Mouse (Mus musculus) CD8-positive naive resting alpha-beta T cell, adult 57 days (primary cell): ENCODE data around the gene Mcrs1. TPM values are rescaled to one million over a fixed set of nuclear protein-coding genes. Genes with fewer than 3 reads are reported as not detected.

Experiments used
- total RNA-seq: library from RNA; stranded (reverse); gene quantifications from one replicate; pipeline ENCODE4 v1.2.4, GENCODE M21; 2023

The Mcrs1 gene
- 111 TPM for total RNA-seq

DNA sequence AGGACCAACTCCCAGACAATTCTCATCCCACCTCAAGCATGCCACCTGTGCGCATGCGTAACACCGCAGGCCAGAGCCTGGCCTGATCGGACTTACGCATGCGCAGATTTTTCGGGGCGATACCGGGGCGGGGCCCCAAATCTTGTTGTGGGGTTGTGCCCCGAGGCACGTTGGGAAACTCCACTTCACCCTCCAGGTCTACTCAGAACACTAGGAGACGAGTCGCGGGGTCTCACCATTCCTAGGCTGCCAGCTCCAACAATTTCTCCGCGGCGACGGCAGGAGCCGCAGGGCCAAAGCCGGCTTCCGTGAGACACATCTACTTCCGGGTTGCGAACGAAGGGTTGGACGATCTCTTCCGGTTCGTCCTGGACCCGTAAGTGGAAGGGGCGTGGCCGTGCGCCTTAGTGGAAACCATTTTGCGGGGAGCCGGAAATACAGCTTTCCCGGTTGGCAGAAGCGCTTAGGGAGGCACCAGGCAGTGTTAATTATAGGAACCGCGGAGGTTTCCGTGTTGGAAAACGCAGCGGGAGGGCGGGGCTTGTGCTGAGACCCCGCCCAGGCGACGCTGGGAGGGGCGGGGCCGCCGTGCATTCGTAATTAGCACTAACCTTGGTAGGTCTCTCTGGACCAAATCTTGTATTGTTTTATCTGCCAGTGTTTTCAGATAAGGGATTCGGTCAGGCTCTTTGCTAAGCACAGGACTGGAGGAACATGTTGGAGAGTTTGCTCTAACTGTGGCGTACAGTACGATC, at the start of gene Mcrs1:
Gene Mcrs1, minus strand, starts transcription at position 336 of the 755 bp plus-strand sequence.

DNA sequence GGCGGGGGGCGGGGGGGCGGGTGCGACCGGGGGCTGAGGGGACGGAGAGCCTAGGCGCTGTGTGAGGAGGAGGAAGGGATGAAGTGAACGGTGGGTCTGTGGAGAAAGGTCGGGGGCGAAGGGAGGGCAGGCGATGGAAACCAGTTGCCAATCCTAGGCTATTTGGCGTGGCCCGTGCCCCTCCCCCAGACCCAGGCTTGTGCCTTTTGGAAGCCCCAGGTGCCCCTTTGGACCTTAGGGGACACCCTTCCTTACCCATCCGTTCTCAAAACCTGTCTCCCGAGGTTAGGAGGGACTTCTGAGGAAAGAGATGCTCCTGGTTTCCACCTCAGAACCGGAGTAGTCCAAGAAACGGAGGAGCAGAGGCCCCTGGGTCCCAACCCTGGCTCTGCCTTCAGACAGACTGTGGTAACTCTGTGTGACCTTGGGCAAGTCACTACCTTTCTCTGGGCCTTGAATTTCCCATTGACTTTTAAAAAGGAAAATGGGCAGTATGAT, 43.8 kb upstream of the Mcrs1 start, which contains the start of gene Fam186b:
Gene Fam186b, minus strand, starts transcription at position 405 of the 498 bp plus-strand sequence.

DNA sequence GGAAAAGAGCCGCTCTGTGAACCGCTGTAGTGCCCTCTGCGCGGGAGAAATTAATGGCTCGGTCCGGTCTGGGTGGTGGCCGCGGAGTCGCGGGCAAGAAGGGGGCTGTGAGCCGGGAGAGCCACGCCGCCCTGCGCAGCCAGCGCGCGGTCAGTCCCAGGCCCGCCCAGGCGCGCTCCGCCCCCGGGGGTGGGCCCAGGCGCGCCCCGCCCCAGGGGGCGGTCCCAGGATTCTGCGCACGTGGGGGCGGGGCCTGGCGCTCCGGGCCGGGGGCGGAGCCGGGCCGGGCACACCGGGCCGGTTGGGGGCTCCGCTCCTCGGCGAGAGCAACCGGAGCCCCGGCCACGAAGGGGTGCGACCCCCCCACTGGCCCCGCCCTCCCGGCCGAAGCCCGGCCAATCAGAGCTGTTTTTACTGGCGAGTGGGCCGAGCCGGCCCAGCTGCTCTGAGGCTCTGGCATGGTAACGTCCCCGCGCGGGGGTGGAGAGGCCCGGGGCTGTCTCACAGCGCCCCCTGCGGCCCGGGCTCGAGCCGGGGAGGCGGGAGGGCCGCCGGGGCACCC, 43.1 kb upstream of the Mcrs1 start, which contains the start of gene Prpf40b:
Gene Prpf40b, plus strand, starts transcription at position 275 of the 562 bp plus-strand sequence.

DNA sequence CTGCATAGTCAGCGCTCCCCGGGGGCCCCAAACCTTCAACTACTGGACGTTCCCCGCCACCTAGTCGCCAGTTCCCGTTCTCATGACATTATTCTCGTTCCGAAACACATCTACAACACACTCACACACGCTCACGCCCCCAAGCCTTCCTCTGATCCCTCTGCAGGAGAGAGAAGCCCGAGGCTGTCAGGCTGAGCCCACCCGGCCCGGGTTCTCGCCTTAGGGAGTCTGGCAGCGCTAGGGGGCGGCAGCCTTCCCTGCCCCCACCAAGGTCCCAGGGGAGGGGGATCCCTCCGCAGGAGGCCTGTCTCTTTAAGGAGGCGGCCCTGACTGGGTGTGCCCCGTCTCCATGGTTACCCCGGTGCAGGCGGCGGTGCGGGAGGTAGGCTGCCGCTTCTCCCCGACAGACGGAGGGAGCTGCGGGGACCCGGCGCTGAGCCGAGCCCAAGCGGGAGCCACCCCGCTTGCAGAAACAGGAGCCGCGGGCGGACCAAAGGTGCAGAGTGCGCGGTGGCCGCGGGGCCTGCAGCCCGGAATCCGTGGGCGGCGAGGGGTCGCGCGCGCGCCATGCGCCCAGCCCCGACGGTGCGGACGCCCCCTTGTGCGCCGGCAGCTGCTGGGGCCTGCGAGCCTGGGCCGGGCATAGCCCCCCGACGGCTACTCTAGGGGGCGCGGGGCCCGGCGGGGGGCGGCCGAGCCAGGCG, 27.4 kb downstream of the Mcrs1 start, which contains the start of gene Kcnh3:
Gene Kcnh3, plus strand, starts transcription at position 654 of the 704 bp plus-strand sequence.

Other genes starting within 250 kb of the Mcrs1 start
- 95.3 TPM for gene Tuba1c, start 222.1 kb downstream of the Mcrs1 start, total RNA-seq
- gene Prph, start 196.8 kb downstream of the Mcrs1 start, total RNA-seq: not detected
- 0.31 TPM for gene Troap, start 177.4 kb downstream of the Mcrs1 start, total RNA-seq
- gene C1ql4, start 164.1 kb downstream of the Mcrs1 start, total RNA-seq: not detected
- gene Dnajc22, start 158.8 kb downstream of the Mcrs1 start, total RNA-seq: not detected
- not detected for gene Spats2, start 126.0 kb downstream of the Mcrs1 start, total RNA-seq
- 4.8 TPM for gene Kcnh3, start 27.1 kb downstream of the Mcrs1 start, total RNA-seq
- 15.1 TPM for gene Prpf40b, start 43.1 kb upstream of the Mcrs1 start, total RNA-seq
- gene Fam186b, start 43.9 kb upstream of the Mcrs1 start, total RNA-seq: not detected
- 39.3 TPM for gene Fmnl3, start 118.5 kb upstream of the Mcrs1 start, total RNA-seq
- 359 TPM for gene Tmbim6, start 140.9 kb upstream of the Mcrs1 start, total RNA-seq
- 46.4 TPM for gene Nckap5l, start 205.8 kb upstream of the Mcrs1 start, total RNA-seq
- gene Bcdin3d, start 222.8 kb upstream of the Mcrs1 start, total RNA-seq: 6.3 TPM